Mouse (Mus musculus) heart, embryonic 16.5 days (tissue): Measurements from ENCODE around the gene Ddr1. TPM values are rescaled to one million over a fixed set of nuclear protein-coding genes. Genes with fewer than 3 reads are reported as not detected.

Source experiments
- ATAC-seq: fragments of 200-750 bp; cut with Nextera tagmentation; replicated peaks from 2 replicates; pipeline ENCODE4 v1.8.0; 2017; ENCODE audit warnings: moderate number of reproducible peaks; ENCODE audit not compliant: insufficient read depth, low FRiP score; ENCODE audit errors: extremely low read depth
- H3K27ac ChIP-seq: fragments of 300-500 bp; sonication (generic); 2 replicates; pipeline ENCODE4 v1.5.1; 2014; ENCODE audit warnings: mild to moderate bottlenecking, low read length, control low read depth, moderate library complexity
- H3K27me3 ChIP-seq: fragments of 300-500 bp; sonication (generic); 2 replicates; pipeline ENCODE4 v1.6.1; 2014; ENCODE audit warnings: low read length, mixed read lengths; ENCODE audit not compliant: control insufficient read depth, insufficient read depth
- H3K36me3 ChIP-seq: fragments of 300-500 bp; sonication (generic); 2 replicates; pipeline ENCODE4 v1.6.1; 2014; ENCODE audit not compliant: control insufficient read depth, insufficient read depth
- H3K4me1 ChIP-seq: fragments of 300-500 bp; sonication (generic); 2 replicates; pipeline ENCODE4 v1.6.1; 2014; ENCODE audit warnings: low read length, mixed read lengths; ENCODE audit not compliant: control insufficient read depth, insufficient read depth
- H3K4me2 ChIP-seq: fragments of 300-500 bp; sonication (generic); 2 replicates; pipeline ENCODE4 v1.6.1; 2014; ENCODE audit warnings: low read depth, mild to moderate bottlenecking, control low read depth, low read length
- H3K4me3 ChIP-seq: fragments of 300-500 bp; sonication (generic); 2 replicates; pipeline ENCODE4 v1.5.1; 2014; ENCODE audit warnings: mild to moderate bottlenecking, control low read depth, low read length
- H3K9ac ChIP-seq: fragments of 300-500 bp; sonication (generic); 2 replicates; pipeline ENCODE4 v1.6.1; 2014; ENCODE audit warnings: low read length, control low read depth
- H3K9me3 ChIP-seq: fragments of 300-500 bp; sonication (generic); replicated peaks from 2 replicates; pipeline ENCODE4 v1.6.1; 2016; ENCODE audit warnings: low read length; ENCODE audit not compliant: control insufficient read depth
- WGBS: fragments of 180-500 bp; shearing (Covaris S2); extraction: QIAGEN DNeasy Blood & Tissue Kit; methylation state at CpG from one replicate; pipeline ENCODE4 v1.1.7; 2014; 5-methylcytosine and 5-hydroxymethylcytosine counted together
- polyA plus RNA-seq: library from polyadenylated mRNA; unstranded; fragments of >200 nt; fragmentation: Nextera tagmentation; extraction: Ambion mirVana; gene quantifications from 2 replicates; pipeline ENCODE4 v1.2.1, GENCODE M21; 2015

Ddr1 gene
- polyA plus RNA-seq, 1 experiment from 2014 or later: 110 TPM

- WGBS: under 1% methylated on average over 47 of the region's 66 CpGs
- Histone ChIP-seq H3K9me3 (no peaks in the 10 kb centered on the region), H3K9ac (peak overlapping the region; percentile 93), H3K36me3 (peaks cover 5% of the 10 kb centered on the region), H3K4me3 (peak overlapping the region; percentile 87), H3K4me1 (peaks cover 58% of the 10 kb centered on the region), H3K27me3 (no peaks in the 10 kb centered on the region), H3K4me2 (peak overlapping the region; percentile 82), H3K27ac (peak overlapping the region; percentile 99)
- peak; percentile 76 for ATAC-seq
These were observed 4.0 kb downstream of the Ddr1 start for GRCm38 (mm10) chr17:35700371-35700961.

GRCm38 (mm10) chr17:35699919-35700318 lies 4.5 kb downstream of the Ddr1 start:
- Histone ChIP-seq H3K4me3 (peak overlapping the region; percentile 87), H3K27ac (peak overlapping the region; percentile 99), H3K27me3 (no peaks in the 10 kb centered on the region), H3K4me1 (peaks cover 54% of the 10 kb centered on the region), H3K9ac (peak overlapping the region; percentile 93), H3K36me3 (peaks cover 10% of the 10 kb centered on the region), H3K4me2 (peak overlapping the region; percentile 82), H3K9me3 (peaks cover 5% of the 10 kb centered on the region)
- 2% methylated on average over 19 of the region's 19 CpGs for WGBS
- peak; percentile 21 for ATAC-seq

GRCm38 (mm10) chr17:35698501-35698883 lies 5.9 kb downstream of the Ddr1 start:
- 23% methylated on average over 5 of the region's 5 CpGs for WGBS
- H3K36me3 ChIP-seq: peaks cover 13% of the 10 kb centered on the region
- H3K9me3 ChIP-seq: peaks cover 5% of the 10 kb centered on the region
- H3K4me1 ChIP-seq: peaks cover 40% of the 10 kb centered on the region
- H3K9ac ChIP-seq: peak overlapping the region; percentile 56
- H3K4me3 ChIP-seq: peak overlapping the region; percentile 34
- H3K27ac ChIP-seq: peak overlapping the region; percentile 75
- H3K4me2 ChIP-seq: peak overlapping the region; percentile 66
- H3K27me3 ChIP-seq: no peaks in the 10 kb centered on the region
- no peak for ATAC-seq

GRCm38 (mm10) chr17:35697759-35698500 lies 6.5 kb downstream of the Ddr1 start:
- Histone ChIP-seq H3K27me3 (no peaks in the 10 kb centered on the region), H3K9ac (peak overlapping the region; percentile 56), H3K4me3 (peak overlapping the region; percentile 34), H3K36me3 (peaks cover 19% of the 10 kb centered on the region), H3K4me1 (peaks cover 37% of the 10 kb centered on the region), H3K9me3 (peaks cover 5% of the 10 kb centered on the region), H3K4me2 (peak overlapping the region; percentile 66), H3K27ac (peak overlapping the region; percentile 75)
- WGBS: 5% methylated on average over 16 of the region's 16 CpGs
- ATAC-seq: peak; percentile 20; the same call in 1 of the 2 replicates

GRCm38 (mm10) chr17:35697429-35697758 lies 7.0 kb downstream of the Ddr1 start:
- no peak for ATAC-seq
- peak overlapping the region; percentile 75 for H3K27ac ChIP-seq
- peaks cover 23% of the 10 kb centered on the region for H3K36me3 ChIP-seq
- peaks cover 33% of the 10 kb centered on the region for H3K4me1 ChIP-seq
- 13% methylated on average over 1 of the region's 1 CpGs for WGBS
- H3K4me3 ChIP-seq: peak overlapping the region; percentile 34
- peaks cover 5% of the 10 kb centered on the region for H3K9me3 ChIP-seq
- peak overlapping the region; percentile 66 for H3K4me2 ChIP-seq
- H3K27me3 ChIP-seq: no peaks in the 10 kb centered on the region
- peak overlapping the region; percentile 56 for H3K9ac ChIP-seq

GRCm38 (mm10) chr17:35696691-35697090 lies 7.7 kb downstream of the Ddr1 start:
- Histone ChIP-seq H3K36me3 (peaks cover 27% of the 10 kb centered on the region), H3K4me1 (peaks cover 32% of the 10 kb centered on the region), H3K9me3 (peaks cover 5% of the 10 kb centered on the region), H3K27me3 (no peaks in the 10 kb centered on the region), H3K9ac (peak overlapping the region; percentile 6; the same call in 1 of the 2 replicates), H3K4me3 (peak overlapping the region; percentile 34; the same call in 1 of the 2 replicates), H3K4me2 (peak overlapping the region; percentile 66), H3K27ac (peak overlapping the region; percentile 75; the same call in 1 of the 2 replicates)
- WGBS: 35% methylated on average over 6 of the region's 6 CpGs
- no peak for ATAC-seq

GRCm38 (mm10) chr17:35695289-35695688 lies 9.1 kb downstream of the Ddr1 start:
- Histone ChIP-seq H3K4me1 (peaks cover 32% of the 10 kb centered on the region), H3K4me2 (no peak overlapping the region), H3K36me3 (peaks cover 40% of the 10 kb centered on the region), H3K27me3 (no peaks in the 10 kb centered on the region), H3K9me3 (peaks cover 5% of the 10 kb centered on the region), H3K4me3 (no peak overlapping the region), H3K27ac (no peak overlapping the region), H3K9ac (no peak overlapping the region)
- WGBS: 95% methylated on average over 2 of the region's 2 CpGs
- no peak for ATAC-seq

- peaks cover 23% of the 10 kb centered on the region for H3K4me1 ChIP-seq
- H3K36me3 ChIP-seq: peaks cover 53% of the 10 kb centered on the region
- H3K27me3 ChIP-seq: no peaks in the 10 kb centered on the region
- WGBS: 68% methylated on average over 5 of the region's 5 CpGs
- peaks cover 5% of the 10 kb centered on the region for H3K9me3 ChIP-seq
- no peak overlapping the region for H3K27ac ChIP-seq
- no peak overlapping the region for H3K4me2 ChIP-seq
- ATAC-seq: no peak
- no peak overlapping the region for H3K9ac ChIP-seq
- no peak overlapping the region for H3K4me3 ChIP-seq
These were observed 10.5 kb downstream of the Ddr1 start for GRCm38 (mm10) chr17:35693906-35694305.

- Histone ChIP-seq H3K36me3 (peaks cover 68% of the 10 kb centered on the region), H3K4me3 (no peak overlapping the region), H3K27ac (no peak overlapping the region), H3K4me1 (peaks cover 8% of the 10 kb centered on the region), H3K27me3 (no peaks in the 10 kb centered on the region), H3K4me2 (no peak overlapping the region), H3K9me3 (peaks cover 5% of the 10 kb centered on the region), H3K9ac (no peak overlapping the region)
- 78% methylated on average over 4 of the region's 4 CpGs for WGBS
- no peak for ATAC-seq
These were observed 12.1 kb downstream of the Ddr1 start for GRCm38 (mm10) chr17:35692368-35692767.
